Mouse (Mus musculus) myocyte (in vitro differentiated cells): ENCODE results near the gene Hjurp.

ENCODE experiments used
- CEBPB ChIP-seq: IDR thresholded peaks from 2 replicates; pipeline ENCODE4 v1.6.1; 2011; ENCODE audit warnings: mild to moderate bottlenecking, moderate library complexity; ENCODE audit not compliant: poor library complexity, insufficient read depth, severe bottlenecking
- MAX ChIP-seq: IDR thresholded peaks from one replicate; pipeline ENCODE4 v1.6.1; 2011; ENCODE audit warnings: low read depth, mild to moderate bottlenecking, control low read depth
- MYOG ChIP-seq, 3 experiments: IDR thresholded peaks; one replicate each; pipeline ENCODE4 v1.6.1; 2011; ENCODE audit warnings: control low read depth in 2 of 3, low read depth in 2 of 3, mild to moderate bottlenecking in 2 of 3; ENCODE audit not compliant: insufficient read length in 2 of 3, control insufficient read depth in 1 of 3, insufficient read depth in 1 of 3
- POLR2A ChIP-seq: IDR thresholded peaks from one replicate; pipeline ENCODE4 v1.6.1; 2011; ENCODE audit warnings: low read depth, mild to moderate bottlenecking, control low read depth, moderate library complexity; ENCODE audit not compliant: insufficient read length
- POLR2AphosphoS2 ChIP-seq: IDR thresholded peaks from one replicate; pipeline ENCODE4 v1.6.1; 2011; ENCODE audit warnings: low read depth, control low read depth; ENCODE audit not compliant: insufficient read length
- TCF12 ChIP-seq: IDR thresholded peaks from one replicate; pipeline ENCODE4 v1.6.1; 2011; ENCODE audit warnings: mild to moderate bottlenecking, control low read depth; ENCODE audit not compliant: poor library complexity, insufficient read depth, severe bottlenecking

DNA sequence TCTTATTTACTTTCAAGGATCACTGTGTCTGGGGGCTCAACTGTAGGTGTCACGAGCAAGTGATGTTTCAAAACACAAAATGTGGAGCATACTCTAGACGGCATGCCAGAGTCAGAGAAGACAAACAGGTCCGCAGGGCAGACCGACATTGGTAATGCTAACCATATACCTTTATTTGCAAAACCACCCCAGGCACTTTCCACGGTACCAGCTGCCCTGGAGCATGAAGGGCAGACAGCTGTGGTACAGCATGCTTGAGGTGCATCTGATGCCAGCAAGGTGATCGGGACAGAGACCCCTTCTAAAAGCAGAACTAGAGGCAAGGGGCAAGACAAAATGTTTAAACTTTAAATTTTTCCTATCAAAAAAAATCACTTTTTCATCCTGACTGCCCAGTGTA is 14.5 kb downstream of the Hjurp start:
- TF ChIP-seq POLR2A, result no peak
- no peak for TF ChIP-seq CEBPB
- TF ChIP-seq MAX, result no peak
- no peak for TF ChIP-seq POLR2AphosphoS2
- TF ChIP-seq TCF12, result no peak
- no peak for TF ChIP-seq MYOG (IDR thresholded peaks at IDR 0.05; ENCODE audit: control insufficient read depth in 1 of 3, insufficient read depth in 1 of 3, insufficient read length in 2 of 3, low read depth in 2 of 3)
